Mouse (Mus musculus) hindbrain, embryonic 13.5 days (tissue): ENCODE results near the gene Usp21. TPM values are rescaled to one million over a fixed set of nuclear protein-coding genes. Genes with fewer than 3 reads are reported as not detected.
"Not testable (repeated sequence)": the region's sequence is repeated elsewhere in the genome, so short reads cannot be mapped to it uniquely, and the experiment has no call there.

Source experiments
- ATAC-seq: fragments of 200-750 bp; cut with Nextera tagmentation; 2 replicates; pipeline ENCODE4 v1.8.0; 2017; ENCODE audit warnings: moderate TSS enrichment; ENCODE audit not compliant: low FRiP score
- H3K27ac ChIP-seq: fragments of 300-500 bp; sonication (generic); 2 replicates; pipeline ENCODE4 v1.5.1; 2015; ENCODE audit warnings: inconsistent platforms, mild to moderate bottlenecking, moderate library complexity
- H3K27me3 ChIP-seq: fragments of 300-500 bp; sonication (generic); 2 replicates; pipeline ENCODE4 v1.6.1; 2015; ENCODE audit warnings: mild to moderate bottlenecking, inconsistent platforms
- H3K36me3 ChIP-seq: fragments of 300-500 bp; sonication (generic); 2 replicates; pipeline ENCODE4 v1.6.1; 2015; ENCODE audit warnings: mild to moderate bottlenecking, inconsistent platforms
- H3K4me1 ChIP-seq: fragments of 300-500 bp; sonication (generic); replicated peaks from 2 replicates; pipeline ENCODE4 v1.6.1; 2015; ENCODE audit warnings: inconsistent platforms
- H3K4me2 ChIP-seq: fragments of 300-500 bp; sonication (generic); 2 replicates; pipeline ENCODE4 v1.6.1; 2015; ENCODE audit warnings: inconsistent platforms, mild to moderate bottlenecking, moderate library complexity
- H3K4me3 ChIP-seq: fragments of 300-500 bp; sonication (generic); 2 replicates; pipeline ENCODE4 v1.5.1; 2015; ENCODE audit warnings: mild to moderate bottlenecking, inconsistent platforms
- H3K9ac ChIP-seq: fragments of 300-500 bp; sonication (generic); 2 replicates; pipeline ENCODE4 v1.6.1; 2015; ENCODE audit warnings: mild to moderate bottlenecking, inconsistent platforms
- H3K9me3 ChIP-seq: fragments of 300-500 bp; sonication (generic); 2 replicates; pipeline ENCODE4 v1.6.1; 2016; ENCODE audit warnings: inconsistent platforms
- WGBS: fragments of 180-500 bp; shearing (Covaris S2); methylation state at CpG from one replicate; pipeline ENCODE4 v1.1.7; 2015; 5-methylcytosine and 5-hydroxymethylcytosine counted together
- polyA plus RNA-seq: library from polyadenylated mRNA; unstranded; fragments of >200 nt; fragmentation: Nextera tagmentation; extraction: Ambion mirVana; gene quantifications from 2 replicates; pipeline ENCODE4 v1.2.1, GENCODE M21; 2015

The Usp21 gene
- polyA plus RNA-seq: 106 and 107 TPM in 2 replicates

DNA sequence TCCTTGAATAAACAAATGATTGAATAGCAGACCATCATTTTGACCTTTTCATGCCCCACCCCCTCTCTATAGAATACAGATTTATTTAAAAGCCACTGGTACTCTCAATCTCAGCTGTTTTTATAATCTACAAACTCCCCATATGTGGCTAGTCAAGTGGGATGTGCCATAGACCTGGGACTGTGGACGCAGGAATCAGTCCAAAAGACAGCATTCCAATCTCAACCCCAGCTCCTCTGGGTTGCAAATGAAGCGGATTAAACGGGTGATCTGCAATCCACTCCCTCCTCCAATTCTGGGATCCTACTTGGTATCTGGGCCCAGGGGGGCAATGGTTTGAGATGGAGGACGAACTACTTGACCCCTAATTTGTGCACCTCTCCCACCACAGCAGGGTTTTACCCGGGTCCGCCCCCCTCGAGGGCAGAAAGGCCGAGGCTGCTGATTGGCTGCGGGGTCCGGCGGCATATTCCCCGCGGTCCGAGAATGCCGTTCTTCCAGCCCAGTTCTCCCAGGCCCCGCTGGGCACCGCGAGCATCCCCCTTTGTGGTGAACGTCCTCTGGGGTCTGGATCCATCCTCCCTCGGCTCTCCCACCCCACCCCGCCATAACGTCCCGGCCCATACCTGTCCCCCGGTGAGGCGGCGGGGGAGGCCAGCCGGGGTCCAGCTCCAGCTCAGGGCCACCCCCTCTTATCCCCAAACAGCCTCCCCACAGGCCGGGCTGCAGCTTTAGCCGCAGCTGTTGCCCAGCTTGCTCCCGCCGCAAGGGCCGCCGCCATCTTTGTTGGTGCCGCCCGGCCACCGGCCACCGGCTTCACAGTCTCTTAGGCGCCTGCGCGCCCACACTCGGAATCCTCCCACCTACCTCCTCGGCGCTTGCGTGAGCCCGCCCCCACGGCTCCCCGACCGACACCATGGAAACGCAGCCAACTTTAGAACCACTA is at the start of gene Usp21:
Gene Usp21, minus strand, starts transcription at position 856 of the 946 bp plus-strand sequence.
- Histone ChIP-seq H3K9ac (peak within 1 kb of the TSS; percentile 98), H3K4me2 (peak within 1 kb of the TSS; percentile 63), H3K4me3 (peak within 1 kb of the TSS; percentile 88), H3K4me1 (peaks cover 38% of the 10 kb centered on the region), H3K27me3 (no peaks in the 10 kb centered on the region), H3K27ac (peak within 1 kb of the TSS; percentile 97), H3K9me3 (no peaks in the 10 kb centered on the region), H3K36me3 (peaks cover 57% of the 10 kb centered on the region)
- ATAC-seq: peak; percentile 95
- WGBS: under 1% methylated on average over 49 of the region's 49 CpGs

GRCm38 (mm10) chr1:171330216-171330560 is 42.4 kb upstream of the Usp21 start:
- peak overlapping the region; percentile 99 for H3K27ac ChIP-seq
- peak overlapping the region; percentile 90 for H3K9ac ChIP-seq
- H3K4me3 ChIP-seq: peak overlapping the region; percentile 91
- H3K36me3 ChIP-seq: peaks cover 13% of the 10 kb centered on the region; the same call in 1 of the 2 replicates
- H3K4me1 ChIP-seq: peaks cover 70% of the 10 kb centered on the region
- H3K9me3 ChIP-seq: no peaks in the 10 kb centered on the region
- H3K4me2 ChIP-seq: peak overlapping the region; percentile 90
- 0% methylated on average over 4 of the region's 4 CpGs for WGBS
- ATAC-seq: no peak
- no peaks in the 10 kb centered on the region for H3K27me3 ChIP-seq

- Histone ChIP-seq H3K9me3 (no peaks in the 10 kb centered on the region), H3K4me3 (peak overlapping the region; percentile 91), H3K36me3 (peaks cover 13% of the 10 kb centered on the region; the same call in 1 of the 2 replicates), H3K4me2 (peak overlapping the region; percentile 90), H3K9ac (peak overlapping the region; percentile 90), H3K27me3 (no peaks in the 10 kb centered on the region), H3K4me1 (peaks cover 69% of the 10 kb centered on the region), H3K27ac (peak overlapping the region; percentile 99)
- peak; percentile 89 for ATAC-seq
- WGBS: under 1% methylated on average over 60 of the region's 61 CpGs
These were observed 41.8 kb upstream of the Usp21 start for GRCm38 (mm10) chr1:171329433-171330215.

DNA sequence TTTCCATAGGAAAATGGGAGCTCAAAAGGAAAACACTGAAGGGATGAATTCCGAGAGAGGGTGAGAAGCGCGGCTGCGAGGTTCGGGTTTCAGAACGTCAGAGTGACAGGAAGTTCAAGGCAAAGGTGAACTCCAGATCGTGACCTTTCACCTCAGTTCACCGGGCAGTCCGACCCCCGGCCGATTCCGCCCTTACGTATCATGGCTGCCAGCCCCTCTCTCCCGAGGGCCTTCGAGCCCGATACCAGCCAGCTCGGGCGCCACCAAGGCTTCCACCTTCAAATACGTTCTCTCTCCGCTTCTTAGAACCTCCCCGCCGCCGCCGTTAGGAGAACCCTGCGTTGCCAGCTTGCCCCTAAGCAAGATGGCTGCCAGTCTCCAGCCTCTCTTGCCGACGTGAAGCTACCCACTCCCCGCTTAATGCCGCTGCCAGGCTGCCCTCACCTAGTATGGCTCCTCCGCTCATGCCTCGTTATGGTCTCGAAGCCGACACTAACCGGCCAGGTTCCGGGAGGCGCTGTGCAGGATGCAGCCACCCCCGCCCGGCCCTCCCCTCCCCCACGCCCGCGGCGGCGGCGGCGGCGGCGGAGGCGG is 41.1 kb upstream of the Usp21 start, which contains the start of gene Dedd:
Gene Dedd, plus strand, starts transcription at position 307 of the 594 bp plus-strand sequence.
- Histone ChIP-seq H3K4me1 (peaks cover 63% of the 10 kb centered on the region), H3K36me3 (peaks cover 13% of the 10 kb centered on the region; the same call in 1 of the 2 replicates), H3K27ac (peak within 1 kb of the TSS; percentile 99), H3K9me3 (no peaks in the 10 kb centered on the region), H3K4me3 (peak within 1 kb of the TSS; percentile 91), H3K4me2 (peak within 1 kb of the TSS; percentile 90), H3K9ac (peak within 1 kb of the TSS; percentile 90), H3K27me3 (no peaks in the 10 kb centered on the region)
- under 1% methylated on average over 47 of the region's 48 CpGs for WGBS
- ATAC-seq: peak; percentile 96

- H3K9me3 ChIP-seq: no peaks in the 10 kb centered on the region
- H3K4me2 ChIP-seq: peak overlapping the region; percentile 90
- ATAC-seq: no peak
- peak overlapping the region; percentile 91 for H3K4me3 ChIP-seq
- H3K4me1 ChIP-seq: peaks cover 57% of the 10 kb centered on the region
- peak overlapping the region; percentile 90 for H3K9ac ChIP-seq
- WGBS: 31% methylated on average over 9 of the region's 9 CpGs
- H3K36me3 ChIP-seq: peaks cover 7% of the 10 kb centered on the region; the same call in 1 of the 2 replicates
- H3K27me3 ChIP-seq: no peaks in the 10 kb centered on the region
- H3K27ac ChIP-seq: peak overlapping the region; percentile 99
These were observed 40.5 kb upstream of the Usp21 start for GRCm38 (mm10) chr1:171328244-171328643.

- H3K4me2 ChIP-seq, H3K27me3 ChIP-seq, H3K4me3 ChIP-seq, ATAC-seq, H3K27ac ChIP-seq, H3K9ac ChIP-seq, H3K9me3 ChIP-seq, H3K36me3 ChIP-seq: not testable (repeated sequence)
- H3K4me1 ChIP-seq: peaks cover 44% of the 10 kb centered on the region
- WGBS: 85% methylated on average over 4 of the region's 4 CpGs
These were observed 38.8 kb upstream of the Usp21 start for GRCm38 (mm10) chr1:171326588-171326987.

DNA sequence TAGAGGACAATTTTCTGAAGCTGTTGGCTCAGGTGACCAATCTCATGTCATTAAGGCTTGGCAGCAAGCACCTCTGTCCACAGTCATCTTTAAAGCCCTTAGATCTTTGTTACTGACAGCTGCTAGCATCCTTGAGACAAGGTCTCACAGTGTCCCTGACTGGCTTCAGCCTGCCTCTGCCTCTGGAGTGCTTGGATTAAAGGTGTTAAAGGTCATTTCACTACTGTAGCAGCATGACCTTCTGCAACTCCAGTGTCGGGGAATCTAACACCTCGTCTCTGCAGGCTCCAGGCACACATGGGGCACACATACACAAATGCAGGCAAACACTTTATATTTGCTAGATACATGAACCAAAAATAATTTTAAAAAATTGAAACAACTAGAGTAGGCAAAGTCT is 37.8 kb upstream of the Usp21 start:
- Histone ChIP-seq H3K9ac (no peak overlapping the region), H3K27ac (no peak overlapping the region), H3K4me2 (no peak overlapping the region), H3K27me3 (no peaks in the 10 kb centered on the region), H3K4me3 (no peak overlapping the region), H3K4me1 (peaks cover 35% of the 10 kb centered on the region), H3K9me3 (no peaks in the 10 kb centered on the region), H3K36me3 (0 out of 2 replicates have a peak, but pooled peaks cover 2% of the 10 kb centered on the region)
- WGBS: 88% methylated on average over 2 of the region's 2 CpGs
- ATAC-seq: no peak

DNA sequence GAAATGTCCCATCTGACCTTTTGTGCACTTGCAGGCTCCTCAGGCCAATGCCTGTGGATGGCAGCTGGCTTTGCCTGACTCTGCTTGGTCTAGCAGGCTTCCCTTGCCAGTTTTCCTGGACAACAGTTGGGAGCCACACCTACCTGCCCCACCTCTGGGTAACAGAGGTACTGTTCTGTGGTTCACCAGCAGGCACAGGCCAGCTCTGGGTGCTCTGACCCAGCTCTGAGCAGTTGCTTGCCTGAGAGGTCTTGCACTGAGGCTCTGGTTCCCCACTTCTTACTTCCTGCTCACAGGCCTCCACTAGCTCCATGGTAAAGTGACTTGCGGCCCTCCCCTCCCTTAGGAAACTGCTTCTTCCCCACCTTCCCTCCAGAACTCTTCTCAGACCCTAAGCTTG is 34.2 kb upstream of the Usp21 start:
- Histone ChIP-seq H3K9ac (no peak overlapping the region), H3K9me3 (no peaks in the 10 kb centered on the region), H3K36me3 (0 out of 2 replicates have a peak, but pooled peaks cover 2% of the 10 kb centered on the region), H3K4me3 (no peak overlapping the region), H3K27ac (no peak overlapping the region), H3K4me2 (no peak overlapping the region), H3K4me1 (peaks cover 14% of the 10 kb centered on the region), H3K27me3 (no peaks in the 10 kb centered on the region)
- ATAC-seq: peak; percentile 49; the same call in 1 of the 2 replicates
- WGBS: 68% methylated on average over 1 of the region's 1 CpGs

- H3K27me3 ChIP-seq: no peaks in the 10 kb centered on the region
- no peak for ATAC-seq
- no peak overlapping the region for H3K4me3 ChIP-seq
- no peak overlapping the region for H3K27ac ChIP-seq
- 0 out of 2 replicates have a peak, but pooled peaks cover 2% of the 10 kb centered on the region for H3K36me3 ChIP-seq
- no peak overlapping the region for H3K9ac ChIP-seq
- no peaks in the 10 kb centered on the region for H3K9me3 ChIP-seq
- no peak overlapping the region for H3K4me2 ChIP-seq
- peaks cover 10% of the 10 kb centered on the region for H3K4me1 ChIP-seq
These were observed 33.6 kb upstream of the Usp21 start for GRCm38 (mm10) chr1:171321415-171321814.

DNA sequence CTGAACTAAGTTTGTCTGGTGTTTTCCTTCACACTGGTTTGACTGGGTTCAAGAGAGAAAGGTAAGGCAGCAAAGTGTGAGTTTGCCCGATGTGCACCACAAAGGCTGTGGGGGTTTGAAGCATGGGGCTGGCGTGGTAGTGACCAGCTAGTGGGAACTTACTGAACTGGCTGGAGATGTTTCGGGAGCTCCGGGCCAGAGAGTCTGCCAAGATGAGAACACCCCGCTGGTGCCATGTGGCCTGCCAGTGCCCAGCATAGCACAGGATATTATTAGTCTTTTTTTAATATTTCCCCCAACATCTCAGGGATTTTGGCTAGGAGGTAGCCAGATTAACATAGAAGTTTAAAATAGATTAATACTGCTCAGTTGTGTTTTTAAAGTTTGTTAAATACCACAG is 32.4 kb upstream of the Usp21 start:
- WGBS: 18% methylated on average over 5 of the region's 5 CpGs
- Histone ChIP-seq H3K9me3 (no peaks in the 10 kb centered on the region), H3K4me2 (no peak overlapping the region), H3K36me3 (no peaks in the 10 kb centered on the region), H3K4me1 (no peaks in the 10 kb centered on the region), H3K27me3 (no peaks in the 10 kb centered on the region), H3K4me3 (peak overlapping the region; percentile 7; the same call in 1 of the 2 replicates), H3K27ac (no peak overlapping the region), H3K9ac (no peak overlapping the region)
- no peak for ATAC-seq

DNA sequence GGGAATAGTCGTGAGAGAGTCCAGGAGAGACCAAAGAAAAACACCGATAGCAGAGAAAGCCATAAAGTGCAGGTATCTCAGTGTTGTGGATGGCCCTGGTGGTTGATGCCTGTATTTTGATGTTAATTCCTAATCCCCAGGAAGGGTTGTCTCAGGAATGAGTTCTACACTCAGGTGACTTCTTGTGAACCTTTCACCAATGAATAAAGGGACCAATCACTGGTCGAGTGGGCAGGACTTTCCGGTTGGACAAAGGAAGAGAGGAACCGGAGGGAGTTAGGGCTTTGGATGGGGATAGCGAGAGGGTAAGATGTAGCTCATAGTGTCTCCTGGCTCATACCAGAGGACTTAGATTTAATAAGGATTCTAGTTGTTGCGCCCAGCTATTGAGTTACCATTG is 32.0 kb upstream of the Usp21 start:
- H3K4me2 ChIP-seq: no peak overlapping the region
- no peak overlapping the region for H3K27ac ChIP-seq
- H3K9me3 ChIP-seq: no peaks in the 10 kb centered on the region
- H3K4me3 ChIP-seq: peak overlapping the region; percentile 7; the same call in 1 of the 2 replicates
- H3K4me1 ChIP-seq: no peaks in the 10 kb centered on the region
- H3K36me3 ChIP-seq: no peaks in the 10 kb centered on the region
- no peak overlapping the region for H3K9ac ChIP-seq
- ATAC-seq: no peak
- no peaks in the 10 kb centered on the region for H3K27me3 ChIP-seq
- WGBS: 17% methylated on average over 7 of the region's 7 CpGs

GRCm38 (mm10) chr1:171309321-171309720 is 21.5 kb upstream of the Usp21 start:
- WGBS: 83% methylated on average over 2 of the region's 2 CpGs
- Histone ChIP-seq H3K36me3 (no peaks in the 10 kb centered on the region), H3K9ac (no peak overlapping the region), H3K4me3 (no peak overlapping the region), H3K4me2 (no peak overlapping the region), H3K27ac (no peak overlapping the region), H3K27me3 (0 out of 2 replicates have a peak, but pooled peaks cover 4% of the 10 kb centered on the region), H3K9me3 (no peaks in the 10 kb centered on the region), H3K4me1 (no peaks in the 10 kb centered on the region)
- no peak for ATAC-seq
